Mouse (Mus musculus) ES-E14 (cell line): Measurements from ENCODE around the gene Kif13a. TPM values are rescaled to one million over a fixed set of nuclear protein-coding genes. Genes with fewer than 3 reads are reported as not detected.
A peak's percentile ranks its signal among the peaks of the same experiment; 100 is the strongest.

Experiments used
- DNase-seq: peaks from one replicate; pipeline ENCODE4 v3.0.0-alpha.2; 2013; ENCODE audit warnings: low read depth, low spot score
- H3K27ac ChIP-seq: 2 replicates; pipeline ENCODE4 v1.5.1; 2012; ENCODE audit warnings: low read depth, mild to moderate bottlenecking, low read length, moderate library complexity, mixed read lengths; ENCODE audit not compliant: poor library complexity, insufficient read depth, severe bottlenecking
- H3K36me3 ChIP-seq: 2 replicates; pipeline ENCODE4 v1.6.1; 2012; ENCODE audit warnings: mild to moderate bottlenecking, low read length, moderate library complexity, mixed read lengths; ENCODE audit not compliant: control insufficient read depth, poor library complexity, insufficient read depth, severe bottlenecking
- H3K4me1 ChIP-seq, 2 experiments: fragments of 150-350 bp in 1 of 2; sonication (generic) in 1 of 2; 2 replicates each; pipeline ENCODE4 v1.6.1; 2012; ENCODE audit warnings: low read length in 2 of 2, mild to moderate bottlenecking in 1 of 2, mixed read lengths in 1 of 2; ENCODE audit not compliant: control insufficient read depth in 2 of 2, insufficient read depth in 2 of 2, poor library complexity in 1 of 2
- H3K4me3 ChIP-seq, 2 experiments: fragments of 150-350 bp in 1 of 2; sonication (generic) in 1 of 2; 2 replicates each; pipeline ENCODE4 v1.5.1; 2012; ENCODE audit warnings: low read length in 2 of 2, low read depth in 1 of 2, mild to moderate bottlenecking in 1 of 2, mixed read lengths in 1 of 2; ENCODE audit not compliant: insufficient read depth in 1 of 2, poor library complexity in 1 of 2, severe bottlenecking in 1 of 2
- H3K9ac ChIP-seq: 2 replicates; pipeline ENCODE4 v1.6.1; 2012; ENCODE audit warnings: low read depth, mild to moderate bottlenecking, low read length, mixed read lengths; ENCODE audit not compliant: poor library complexity, insufficient read depth, severe bottlenecking
- H3K9me3 ChIP-seq: fragments of 150-350 bp; sonication (generic); 2 replicates; pipeline ENCODE4 v1.6.1; 2012; ENCODE audit warnings: low read depth, mild to moderate bottlenecking, low read length; ENCODE audit not compliant: control insufficient read depth, insufficient read depth
- CHD2 ChIP-seq: IDR thresholded peaks from 2 replicates; pipeline ENCODE4 v1.6.1; 2014; ENCODE audit warnings: mild to moderate bottlenecking, low read depth, low read length, inconsistent platforms
- HCFC1 ChIP-seq: IDR thresholded peaks from 2 replicates; pipeline ENCODE4 v1.6.1; 2012; ENCODE audit warnings: low read length, inconsistent platforms, borderline replicate concordance; ENCODE audit not compliant: insufficient read depth
- MAFK ChIP-seq: IDR thresholded peaks from 2 replicates; pipeline ENCODE4 v1.6.1; 2014; ENCODE audit warnings: mild to moderate bottlenecking, low read depth, low read length, inconsistent platforms; ENCODE audit not compliant: insufficient read depth
- ZC3H11A ChIP-seq: IDR thresholded peaks from 2 replicates; pipeline ENCODE4 v1.6.1; 2012; ENCODE audit warnings: low read depth, mild to moderate bottlenecking, inconsistent platforms, low read length, borderline replicate concordance
- ZNF384 ChIP-seq: IDR thresholded peaks from 2 replicates; pipeline ENCODE4 v1.6.1; 2012; ENCODE audit warnings: low read depth, low read length, inconsistent platforms
- in situ Hi-C, 2 experiments: fragments of 600-800 bp; cut with MboI; formaldehyde crosslinking; loops; one replicate each; pipeline ENCODE4 v1.15.1; 2025; ENCODE audit warnings: low sequenced_read_pairs in 2 of 2, inconsistent platforms in 1 of 2; ENCODE audit not compliant: unreplicated experiment in 2 of 2
- total RNA-seq: library from RNA; depleted of rRNA; stranded (reverse); fragments of 300-350 nt; gene quantifications from 2 replicates; pipeline ENCODE4 v1.2.3, GENCODE M21; 2012

Gene Kif13a
- total RNA-seq, 1 experiment: 23.6 TPM

GRCm38 (mm10) chr13:46818374-46818773 lies 111.3 kb downstream of the Kif13a start:
- TF ChIP-seq ZC3H11A (no peak), MAFK (no peak), ZNF384 (no peak), CHD2 (no peak), HCFC1 (no peak)
- H3K4me1 ChIP-seq: peaks cover 2 to 4% of the 10 kb centered on the region in 2 experiments; a peak in 2 of 4 replicates
- H3K27ac ChIP-seq: no peak overlapping the region
- peaks cover 14% of the 10 kb centered on the region for H3K36me3 ChIP-seq
- in situ Hi-C loops: loop anchor here in 1 of 2 experiments (25.0 kb wide), 1 partner anchor 469 kb away; no protein-coding TSS in a partner anchor
- DNase-seq: no peak
- H3K4me3 ChIP-seq: no peak overlapping the region
- H3K9me3 ChIP-seq: no peaks in the 10 kb centered on the region
- H3K9ac ChIP-seq: no peak overlapping the region

GRCm38 (mm10) chr13:46812648-46813184 lies 117.0 kb downstream of the Kif13a start:
- Histone ChIP-seq H3K4me1 (peaks cover 0 to 11% of the 10 kb centered on the region in 2 experiments; a peak in 2 of 4 replicates), H3K9ac (no peak overlapping the region), H3K27ac (no peak overlapping the region), H3K4me3 (no peak overlapping the region), H3K9me3 (no peaks in the 10 kb centered on the region), H3K36me3 (peaks cover 18% of the 10 kb centered on the region)
- in situ Hi-C loops: loop anchor here in 1 of 2 experiments (25.0 kb wide), 1 partner anchor 475 kb away; no protein-coding TSS in a partner anchor
- no peak for DNase-seq
- TF ChIP-seq ZNF384 (no peak), CHD2 (no peak), ZC3H11A (no peak), MAFK (no peak), HCFC1 (no peak)

- Histone ChIP-seq H3K4me3 (no peak overlapping the region), H3K9me3 (no peaks in the 10 kb centered on the region), H3K27ac (no peak overlapping the region), H3K4me1 (peaks cover 0 to 7% of the 10 kb centered on the region in 2 experiments; a peak in 2 of 4 replicates), H3K36me3 (peaks cover 18% of the 10 kb centered on the region), H3K9ac (no peak overlapping the region)
- TF ChIP-seq HCFC1 (no peak), ZC3H11A (no peak), MAFK (no peak), CHD2 (no peak), ZNF384 (no peak)
- in situ Hi-C loops: loop anchor here in 1 of 2 experiments (25.0 kb wide), 1 partner anchor 476 kb away; no protein-coding TSS in a partner anchor
- no peak for DNase-seq
Observed at GRCm38 (mm10) chr13:46811696-46812095, 118.0 kb downstream of the Kif13a start.

- peak overlapping the region; percentile 63; the same call in 1 of the 2 replicates for H3K9ac ChIP-seq
- no peak overlapping the region for H3K27ac ChIP-seq
- H3K36me3 ChIP-seq: peaks cover 15% of the 10 kb centered on the region
- H3K4me3 ChIP-seq: peak overlapping the region; percentile 36 to 58; a peak in 3 of 4 replicates
- H3K9me3 ChIP-seq: no peaks in the 10 kb centered on the region
- no peak for DNase-seq
- TF ChIP-seq MAFK: no peak
- TF ChIP-seq HCFC1: no peak
- TF ChIP-seq ZC3H11A: no peak
- no peak for TF ChIP-seq ZNF384
- no peak for TF ChIP-seq CHD2
- in situ Hi-C loops: loop anchor here in 1 of 2 experiments (25.0 kb wide), 1 partner anchor 477 kb away; no protein-coding TSS in a partner anchor
- H3K4me1 ChIP-seq: peaks cover 0 to 7% of the 10 kb centered on the region in 2 experiments; a peak in 2 of 4 replicates
Observed at GRCm38 (mm10) chr13:46810613-46811012, 119.1 kb downstream of the Kif13a start.
